Mouse (Mus musculus) neural tube, embryonic 14.5 days (tissue): Measurements from ENCODE around the gene Pef1. TPM values are rescaled to one million over a fixed set of nuclear protein-coding genes. Genes with fewer than 3 reads are reported as not detected.
A peak's percentile ranks its signal among the peaks of the same experiment; 100 is the strongest.

Source experiments
- ATAC-seq: fragments of 200-750 bp; cut with Nextera tagmentation; 2 replicates; pipeline ENCODE4 v1.8.0; 2017; ENCODE audit warnings: low read depth, mild to moderate bottlenecking, moderate TSS enrichment, moderate library complexity
- H3K27ac ChIP-seq: fragments of 300-500 bp; sonication (generic); 2 replicates; pipeline ENCODE4 v1.5.1; 2014; ENCODE audit warnings: low read depth, mild to moderate bottlenecking, control low read depth, low read length, moderate library complexity, mixed read lengths
- H3K27me3 ChIP-seq: fragments of 300-500 bp; sonication (generic); 2 replicates; pipeline ENCODE4 v1.6.1; 2014; ENCODE audit warnings: low read length; ENCODE audit not compliant: control insufficient read depth, insufficient read depth
- H3K36me3 ChIP-seq: fragments of 300-500 bp; sonication (generic); 2 replicates; pipeline ENCODE4 v1.6.1; 2014; ENCODE audit warnings: low read length, mixed read lengths; ENCODE audit not compliant: control insufficient read depth, insufficient read depth
- H3K4me1 ChIP-seq: fragments of 300-500 bp; sonication (generic); 2 replicates; pipeline ENCODE4 v1.6.1; 2014; ENCODE audit warnings: low read length; ENCODE audit not compliant: control insufficient read depth, insufficient read depth
- H3K4me2 ChIP-seq: fragments of 300-500 bp; sonication (generic); 2 replicates; pipeline ENCODE4 v1.6.1; 2014; ENCODE audit warnings: mild to moderate bottlenecking, low read depth, low read length, control low read depth
- H3K4me3 ChIP-seq: fragments of 300-500 bp; sonication (generic); 2 replicates; pipeline ENCODE4 v1.5.1; 2014; ENCODE audit warnings: low read depth, low read length, control low read depth, mixed read lengths
- H3K9ac ChIP-seq: fragments of 300-500 bp; sonication (generic); replicated peaks from 2 replicates; pipeline ENCODE4 v1.6.1; 2014; ENCODE audit warnings: low read depth, mild to moderate bottlenecking, control low read depth, low read length, mixed read lengths
- H3K9me3 ChIP-seq: fragments of 300-500 bp; sonication (generic); 2 replicates; pipeline ENCODE4 v1.6.1; 2016; ENCODE audit warnings: low read length; ENCODE audit not compliant: control insufficient read depth
- WGBS: fragments of 180-500 bp; shearing (Covaris S2); extraction: QIAGEN DNeasy Blood & Tissue Kit; methylation state at CpG from one replicate; pipeline ENCODE4 v1.1.7; 2014; 5-methylcytosine and 5-hydroxymethylcytosine counted together
- polyA plus RNA-seq: library from polyadenylated mRNA; unstranded; fragments of >200 nt; fragmentation: Nextera tagmentation; extraction: Ambion mirVana; gene quantifications from 2 replicates; pipeline ENCODE4 v1.2.1, GENCODE M21; 2014

Gene Pef1
- polyA plus RNA-seq, 1 experiment from 2014 or later = 68.3 TPM

GRCm38 (mm10) chr4:130173060-130173822 lies 70.9 kb downstream of the Pef1 start:
- peaks cover 6% of the 10 kb centered on the region; the same call in 1 of the 2 replicates for H3K27me3 ChIP-seq
- H3K4me1 ChIP-seq = peaks cover 10% of the 10 kb centered on the region
- no peak overlapping the region for H3K9ac ChIP-seq
- ATAC-seq = no peak
- H3K4me2 ChIP-seq = no peak overlapping the region
- no peaks in the 10 kb centered on the region for H3K9me3 ChIP-seq
- WGBS = 69% methylated on average over 11 of the region's 11 CpGs
- H3K27ac ChIP-seq = no peak overlapping the region
- H3K36me3 ChIP-seq = no peaks in the 10 kb centered on the region
- H3K4me3 ChIP-seq = no peak overlapping the region

GRCm38 (mm10) chr4:130173911-130174311 lies 71.6 kb downstream of the Pef1 start:
- Histone ChIP-seq H3K27ac (no peak overlapping the region), H3K4me2 (no peak overlapping the region), H3K27me3 (peaks cover 6% of the 10 kb centered on the region; the same call in 1 of the 2 replicates), H3K4me3 (no peak overlapping the region), H3K9ac (no peak overlapping the region), H3K36me3 (no peaks in the 10 kb centered on the region), H3K4me1 (peaks cover 8% of the 10 kb centered on the region), H3K9me3 (no peaks in the 10 kb centered on the region)
- ATAC-seq = no peak
- 44% methylated on average over 19 of the region's 19 CpGs for WGBS

- Histone ChIP-seq H3K9ac (no peak overlapping the region), H3K4me3 (no peak overlapping the region; the same call in 1 of the 2 replicates), H3K27me3 (peaks cover 6% of the 10 kb centered on the region; the same call in 1 of the 2 replicates), H3K4me1 (peaks cover 8% of the 10 kb centered on the region), H3K9me3 (no peaks in the 10 kb centered on the region), H3K4me2 (peak overlapping the region; percentile 27; the same call in 1 of the 2 replicates), H3K27ac (no peak overlapping the region), H3K36me3 (no peaks in the 10 kb centered on the region)
- 4% methylated on average over 25 of the region's 25 CpGs for WGBS
- ATAC-seq = no peak; the same call in 1 of the 2 replicates
These were observed 72.1 kb downstream of the Pef1 start for GRCm38 (mm10) chr4:130174335-130175031.

- Histone ChIP-seq H3K4me1 (peaks cover 8% of the 10 kb centered on the region), H3K4me3 (no peak within 1 kb of the TSS; the same call in 1 of the 2 replicates), H3K36me3 (no peaks in the 10 kb centered on the region), H3K27me3 (peaks cover 6% of the 10 kb centered on the region; the same call in 1 of the 2 replicates), H3K4me2 (peak within 1 kb of the TSS; percentile 27; the same call in 1 of the 2 replicates), H3K27ac (no peak within 1 kb of the TSS), H3K9ac (no peak within 1 kb of the TSS), H3K9me3 (no peaks in the 10 kb centered on the region)
- ATAC-seq = no peak
- 0% methylated on average over 13 of the region's 14 CpGs for WGBS
These were observed 72.8 kb downstream of the Pef1 start, which contains the start of gene Tinagl1 for GRCm38 (mm10) chr4:130175072-130175711. TSS of gene Tinagl1 (minus strand) at chr4:130175122.

- H3K4me1 ChIP-seq = peaks cover 8% of the 10 kb centered on the region
- H3K9ac ChIP-seq = no peak overlapping the region
- no peak overlapping the region for H3K4me3 ChIP-seq
- H3K9me3 ChIP-seq = no peaks in the 10 kb centered on the region
- H3K27me3 ChIP-seq = peaks cover 6% of the 10 kb centered on the region; the same call in 1 of the 2 replicates
- no peak overlapping the region for H3K27ac ChIP-seq
- WGBS = 84% methylated on average over 5 of the region's 5 CpGs
- ATAC-seq = no peak
- no peaks in the 10 kb centered on the region for H3K36me3 ChIP-seq
- H3K4me2 ChIP-seq = no peak overlapping the region
These were observed 73.9 kb downstream of the Pef1 start for GRCm38 (mm10) chr4:130176156-130176720.

- Histone ChIP-seq H3K9me3 (no peaks in the 10 kb centered on the region), H3K9ac (no peak overlapping the region), H3K4me1 (peaks cover 8% of the 10 kb centered on the region), H3K4me2 (no peak overlapping the region), H3K4me3 (no peak overlapping the region), H3K27me3 (peaks cover 6% of the 10 kb centered on the region; the same call in 1 of the 2 replicates), H3K27ac (no peak overlapping the region), H3K36me3 (no peaks in the 10 kb centered on the region)
- WGBS = 83% methylated on average over 4 of the region's 4 CpGs
- no peak for ATAC-seq
These were observed 74.7 kb downstream of the Pef1 start for GRCm38 (mm10) chr4:130177087-130177486.

GRCm38 (mm10) chr4:130177536-130177935 lies 75.2 kb downstream of the Pef1 start:
- no peak overlapping the region for H3K27ac ChIP-seq
- no peak overlapping the region for H3K9ac ChIP-seq
- H3K4me2 ChIP-seq = no peak overlapping the region
- no peak for ATAC-seq
- H3K9me3 ChIP-seq = no peaks in the 10 kb centered on the region
- H3K4me3 ChIP-seq = no peak overlapping the region
- WGBS = 72% methylated on average over 7 of the region's 7 CpGs
- H3K36me3 ChIP-seq = no peaks in the 10 kb centered on the region
- peaks cover 8% of the 10 kb centered on the region for H3K4me1 ChIP-seq
- H3K27me3 ChIP-seq = peaks cover 6% of the 10 kb centered on the region; the same call in 1 of the 2 replicates
